Mouse (Mus musculus) adrenal gland, adult 2 months (tissue): ENCODE measurements around the gene Itgb3. TPM values are rescaled to one million over a fixed set of nuclear protein-coding genes. Genes with fewer than 3 reads are reported as not detected.

Source experiments
- DNase-seq: peaks from one replicate; pipeline ENCODE4 v3.0.0; 2021
- polyA plus RNA-seq: library from polyadenylated mRNA; depleted of rRNA; stranded (reverse); fragments of >200 nt; gene quantifications from 2 replicates; pipeline ENCODE4 v1.2.3, GENCODE M21; 2012
- total RNA-seq, 2 experiments: library from RNA; stranded (reverse); gene quantifications; 2 replicates each; pipeline ENCODE4 v1.2.3; 2021

The Itgb3 gene
- total and polyA plus RNA-seq, 3 experiments: 3.7 to 11.2 (median 4.9) TPM

DNA sequence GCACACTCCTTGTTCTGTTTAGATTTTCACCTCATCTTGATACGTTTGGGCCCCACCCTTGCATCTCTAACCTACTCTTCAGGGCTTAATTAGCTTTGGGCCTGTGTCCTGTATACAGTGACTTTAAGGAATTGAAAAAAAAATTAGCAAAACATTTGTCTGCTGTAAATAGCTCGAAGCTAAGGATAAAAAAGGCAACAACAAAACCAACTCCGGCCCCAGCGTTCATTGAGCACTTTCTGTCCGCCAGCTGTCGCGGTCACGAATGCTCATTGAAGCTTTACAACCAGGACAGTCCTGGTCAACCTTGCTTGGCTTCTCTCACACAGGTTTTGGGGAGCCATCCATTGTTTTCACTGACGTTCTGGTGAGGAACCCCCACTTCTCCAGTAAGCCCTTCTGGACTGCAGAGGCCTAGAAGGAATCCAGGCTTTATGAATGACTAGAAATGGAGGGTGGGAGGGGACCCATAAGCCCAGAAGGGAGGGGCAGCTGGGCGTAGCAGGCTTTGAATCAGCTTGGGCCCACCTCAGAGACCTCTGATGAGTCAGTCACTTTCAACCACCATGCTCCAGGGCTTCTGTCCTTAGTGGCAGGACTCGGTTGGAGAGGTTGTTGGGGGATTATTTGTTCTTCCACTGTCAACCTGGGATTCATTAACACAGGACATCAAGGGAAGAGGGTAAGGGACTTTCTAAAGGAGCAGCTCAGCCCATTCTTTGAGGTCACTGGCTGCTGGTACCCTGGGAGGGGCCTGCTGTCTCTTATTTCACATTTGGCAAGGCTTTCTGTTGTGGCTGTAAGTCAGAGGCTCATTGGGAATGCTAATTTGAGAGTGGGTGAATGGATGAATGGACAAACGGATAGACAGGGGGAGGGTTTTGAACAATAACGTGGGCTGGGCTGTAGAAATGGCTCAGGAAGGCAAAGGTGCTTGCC, 11.6 kb downstream of the Itgb3 start:
- DNase-seq: no peak

GRCm38 (mm10) chr11:104622040-104622962, 14.5 kb downstream of the Itgb3 start:
- DNase-seq: no peak

DNA sequence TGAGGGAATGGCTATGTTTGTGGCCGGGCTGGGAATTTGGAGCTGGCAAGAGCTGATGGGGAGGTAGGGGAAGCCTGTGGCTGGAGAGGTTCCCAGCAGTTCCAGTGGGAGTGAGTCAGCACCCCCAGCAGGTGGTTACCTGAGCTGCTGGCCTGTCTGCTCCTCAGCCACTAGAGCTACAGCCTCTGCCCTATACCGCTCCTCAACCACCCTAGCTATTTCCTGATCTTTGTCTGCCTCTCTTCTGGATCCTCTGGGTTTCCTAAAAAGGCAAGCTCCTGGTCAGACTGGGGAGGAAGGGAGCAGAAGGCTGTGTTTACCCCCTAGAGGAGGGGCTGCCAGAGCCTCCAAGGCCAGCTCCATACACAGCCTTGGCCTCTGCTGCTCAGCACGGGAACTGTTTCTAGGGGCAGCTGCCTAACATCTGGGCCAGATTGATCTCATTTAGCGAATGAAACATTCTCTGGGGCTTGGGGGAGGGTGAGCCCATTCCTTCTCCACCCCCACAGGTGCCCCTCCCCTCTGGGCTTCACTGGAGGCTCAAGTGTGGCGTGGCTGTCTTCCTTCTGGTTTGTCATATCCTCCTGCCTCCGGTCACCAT, 17.1 kb downstream of the Itgb3 start:
- peak; percentile 27 for DNase-seq

GRCm38 (mm10) chr11:104625453-104626402, 17.9 kb downstream of the Itgb3 start:
- DNase-seq: no peak

DNA sequence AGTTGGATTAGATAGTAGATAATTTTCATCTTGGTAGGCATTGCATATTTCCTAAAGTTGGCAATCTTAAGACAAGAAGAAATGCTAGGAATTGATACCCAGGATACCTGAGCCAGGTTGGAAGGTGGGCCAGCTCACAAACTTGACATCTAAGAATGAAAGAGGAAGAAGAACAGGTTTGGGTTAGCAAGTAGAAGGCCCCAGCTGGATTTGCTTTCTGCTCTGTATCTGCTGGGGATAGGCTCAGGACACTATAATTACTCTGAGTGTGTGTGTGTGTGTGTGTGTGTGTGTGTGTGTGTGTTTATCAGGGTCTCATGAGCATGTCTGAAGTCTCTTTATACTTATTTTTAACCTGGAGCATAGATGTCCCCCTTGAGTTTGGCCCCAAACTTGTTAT, 18.8 kb downstream of the Itgb3 start:
- no peak for DNase-seq

DNA sequence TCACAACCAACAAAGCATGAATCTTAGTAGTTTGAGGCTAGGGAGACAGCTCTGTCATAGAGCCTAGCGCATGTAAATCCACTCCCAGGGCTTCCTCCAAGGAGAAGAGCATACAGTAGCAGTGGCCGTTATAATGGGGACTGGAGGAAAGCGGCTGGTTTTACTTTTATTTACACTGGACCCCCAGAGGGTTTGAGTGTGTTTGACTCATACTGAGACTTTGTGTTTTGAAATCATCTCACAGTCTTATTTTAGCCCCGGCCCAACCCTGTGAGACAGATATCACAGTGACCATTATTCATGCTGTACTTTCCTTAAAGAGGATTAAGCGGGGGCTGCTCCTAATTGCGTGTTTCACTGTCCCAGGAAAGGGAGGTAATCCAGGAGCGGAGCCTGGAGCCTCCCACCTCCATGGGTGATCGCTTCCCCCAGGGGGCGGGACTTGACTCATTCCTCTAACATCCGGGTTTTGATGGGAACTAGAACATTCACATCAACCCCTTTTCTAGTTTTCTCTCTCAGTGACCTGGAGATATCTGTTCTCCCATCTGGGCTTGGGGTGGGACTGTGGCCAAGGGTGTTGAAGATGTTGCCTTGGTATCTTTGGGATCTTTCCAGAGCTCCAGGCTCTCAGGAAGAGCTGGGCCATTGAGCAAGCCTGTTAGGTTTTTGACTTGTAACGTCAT, 20.0 kb downstream of the Itgb3 start:
- DNase-seq: peak; percentile 44

DNA sequence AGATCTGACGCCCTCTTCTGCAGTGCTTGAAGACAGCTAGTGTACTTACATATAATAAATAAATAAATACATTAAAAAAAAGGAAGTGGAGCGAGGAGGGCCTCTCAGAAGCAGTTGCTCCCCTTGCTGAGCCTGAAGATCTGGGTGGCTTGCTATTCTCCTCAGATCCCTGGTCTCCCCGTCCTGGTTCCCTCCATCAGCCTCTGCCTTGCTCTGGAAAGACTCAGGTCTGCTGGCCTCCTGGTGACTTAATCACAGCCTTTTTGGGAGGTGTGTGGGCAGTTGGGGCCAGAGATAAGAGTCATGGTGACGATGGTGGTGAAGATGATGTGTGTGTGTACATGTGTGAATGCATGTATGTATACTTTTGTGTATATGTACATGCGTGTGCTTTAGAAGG, 20.8 kb downstream of the Itgb3 start:
- no peak for DNase-seq

DNA sequence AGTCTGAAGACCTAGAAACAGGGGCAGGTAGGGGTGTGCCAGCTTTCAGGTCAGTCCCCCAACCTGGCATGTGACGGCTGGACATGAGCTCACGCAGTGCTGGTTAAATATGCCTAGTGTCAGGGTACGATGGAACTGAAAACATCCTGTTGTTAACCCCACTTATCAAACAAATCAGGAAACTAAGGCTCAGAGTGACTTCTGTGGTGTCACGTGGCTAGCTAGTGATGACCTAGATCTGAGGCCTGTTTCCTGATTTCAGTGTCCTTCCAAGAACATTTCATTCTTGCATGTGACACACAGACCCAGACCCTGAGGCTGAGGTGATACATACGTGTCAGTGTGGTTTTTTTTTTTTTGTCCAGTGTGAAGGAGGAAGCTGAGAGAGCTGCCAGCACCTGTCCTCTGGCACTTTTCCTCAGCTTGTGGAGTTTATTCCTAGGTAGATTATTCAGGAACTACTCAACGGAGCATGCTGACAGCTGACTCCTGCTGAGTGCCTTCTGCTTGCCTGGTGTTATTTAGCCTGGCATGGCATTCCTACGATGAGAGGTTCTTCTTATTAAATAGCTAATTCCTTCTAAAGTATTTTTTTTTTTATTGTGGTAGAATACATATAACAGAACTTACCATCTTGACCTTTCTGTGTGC, 22.5 kb downstream of the Itgb3 start:
- DNase-seq: no peak

DNA sequence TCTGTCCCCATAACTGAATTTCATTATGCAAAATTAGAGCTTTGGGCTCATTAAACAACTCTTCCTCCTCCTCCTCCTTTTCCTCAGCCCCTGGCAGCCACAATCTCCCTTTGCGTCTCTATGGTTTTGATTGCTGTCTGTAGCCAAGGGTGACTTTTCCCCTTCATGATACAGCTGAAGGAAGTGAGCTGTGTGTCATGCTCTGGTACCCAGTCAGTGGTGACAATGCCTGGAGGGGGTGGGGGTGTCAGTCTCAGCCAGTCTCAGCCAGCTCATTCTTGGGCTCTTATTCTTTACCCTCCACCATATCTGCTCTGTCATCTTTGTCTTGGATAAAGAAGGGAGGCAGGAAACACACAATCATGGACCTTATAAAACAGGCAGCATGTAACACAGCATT, 23.5 kb downstream of the Itgb3 start:
- DNase-seq: peak; percentile 64

- DNase-seq: no peak
These were observed 29.2 kb downstream of the Itgb3 start for GRCm38 (mm10) chr11:104637010-104637409.

- DNase-seq: no peak
These were observed 30.2 kb downstream of the Itgb3 start for GRCm38 (mm10) chr11:104638006-104638405.

GRCm38 (mm10) chr11:104638906-104639305, 31.1 kb downstream of the Itgb3 start:
- no peak for DNase-seq

GRCm38 (mm10) chr11:104639634-104640033, 31.8 kb downstream of the Itgb3 start:
- DNase-seq: no peak

- DNase-seq: no peak
These were observed 33.1 kb downstream of the Itgb3 start for GRCm38 (mm10) chr11:104640894-104641293.

GRCm38 (mm10) chr11:104643236-104643635, 35.4 kb downstream of the Itgb3 start:
- no peak for DNase-seq

DNA sequence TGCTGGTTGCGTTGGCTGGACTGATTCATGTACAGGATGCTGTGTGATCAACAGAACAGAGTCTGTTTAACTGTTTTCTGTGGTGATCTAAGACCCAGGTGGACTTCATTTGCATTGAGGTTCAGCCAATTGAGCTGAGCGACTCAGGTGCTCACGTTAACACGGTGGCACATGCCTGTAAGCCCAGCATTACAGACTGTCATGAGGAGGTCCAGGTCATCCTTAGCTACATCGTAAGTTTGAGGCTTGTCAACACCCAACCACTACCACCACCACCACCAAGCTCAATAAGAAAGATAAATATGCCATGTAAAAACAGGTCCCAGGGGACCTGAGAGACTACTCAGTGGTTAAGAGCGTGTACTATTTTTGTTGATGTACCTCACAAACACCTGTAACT, 37.6 kb downstream of the Itgb3 start:
- DNase-seq: no peak

- DNase-seq: no peak
These were observed 38.4 kb downstream of the Itgb3 start for GRCm38 (mm10) chr11:104646173-104646572.

- DNase-seq: no peak
These were observed 38.8 kb downstream of the Itgb3 start for GRCm38 (mm10) chr11:104646611-104647010.

DNA sequence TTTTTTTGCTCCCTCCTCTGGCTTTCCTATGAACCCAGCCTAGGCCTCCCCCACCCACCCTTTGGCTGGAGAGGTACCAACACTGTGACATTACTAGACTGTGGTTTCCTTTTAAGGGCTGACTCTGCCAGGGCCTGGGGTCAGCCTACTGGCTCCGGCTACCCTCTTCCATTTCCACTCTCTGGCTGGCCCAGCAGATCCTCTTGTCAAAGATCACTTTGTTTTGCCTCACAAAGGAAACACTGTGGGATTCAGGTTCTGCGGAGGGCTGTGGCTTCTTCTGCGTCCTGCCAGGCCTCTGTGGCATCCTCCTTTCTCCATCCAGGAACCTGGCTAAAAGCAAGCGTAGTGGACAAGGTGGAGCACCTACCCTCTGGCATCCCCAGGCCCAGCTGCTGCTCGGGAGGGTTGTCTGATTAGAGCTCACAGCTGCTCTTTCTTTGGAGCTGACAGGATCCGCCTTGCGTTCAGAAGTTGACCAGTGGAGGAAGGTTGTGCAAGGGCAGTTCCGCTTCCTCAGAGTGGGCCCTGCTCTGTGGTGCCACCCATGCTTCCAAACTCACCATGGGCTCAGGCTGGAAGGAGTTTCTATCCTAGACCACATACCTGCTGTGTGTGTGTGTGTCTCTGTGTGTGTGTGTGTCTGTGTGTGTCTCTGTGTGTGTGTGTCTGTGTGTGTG, 39.5 kb downstream of the Itgb3 start:
- DNase-seq: no peak
